Mouse (Mus musculus) liver, embryonic 15.5 days (tissue): ENCODE measurements at regions not wholly inside any gene's neighbourhood (a gene's known extent, or its start where the extent isn't known, plus 50 kb on each side); places are given as distances from the start of the nearest gene placed in this dataset.

Experiments used
- ATAC-seq: fragments of 200-750 bp; cut with Nextera tagmentation; 2 replicates; pipeline ENCODE4 v1.8.0; 2017; ENCODE audit warnings: moderate number of reproducible peaks, mild to moderate bottlenecking, moderate library complexity; ENCODE audit not compliant: insufficient read depth
- H3K27ac ChIP-seq: fragments of 300-500 bp; sonication (generic); replicated peaks from 2 replicates; pipeline ENCODE4 v1.5.1; 2015; ENCODE audit warnings: mild to moderate bottlenecking, inconsistent platforms
- H3K27me3 ChIP-seq: fragments of 300-500 bp; sonication (generic); 2 replicates; pipeline ENCODE4 v1.6.1; 2015; ENCODE audit warnings: mild to moderate bottlenecking, inconsistent platforms
- H3K36me3 ChIP-seq: fragments of 300-500 bp; sonication (generic); replicated peaks from 2 replicates; pipeline ENCODE4 v1.6.1; 2015; ENCODE audit warnings: moderate library complexity, mild to moderate bottlenecking, inconsistent platforms
- H3K4me1 ChIP-seq: fragments of 300-500 bp; sonication (generic); replicated peaks from 2 replicates; pipeline ENCODE4 v1.6.1; 2015; ENCODE audit warnings: inconsistent platforms
- H3K4me2 ChIP-seq: fragments of 300-500 bp; sonication (generic); 2 replicates; pipeline ENCODE4 v1.6.1; 2015; ENCODE audit warnings: moderate library complexity, mild to moderate bottlenecking, inconsistent platforms
- H3K4me3 ChIP-seq: fragments of 300-500 bp; sonication (generic); replicated peaks from 2 replicates; pipeline ENCODE4 v1.5.1; 2015; ENCODE audit warnings: mild to moderate bottlenecking, inconsistent platforms
- H3K9ac ChIP-seq: fragments of 300-500 bp; sonication (generic); 2 replicates; pipeline ENCODE4 v1.6.1; 2015; ENCODE audit warnings: moderate library complexity, mild to moderate bottlenecking, inconsistent platforms
- H3K9me3 ChIP-seq: fragments of 300-500 bp; sonication (generic); replicated peaks from 2 replicates; pipeline ENCODE4 v1.6.1; 2016; ENCODE audit warnings: inconsistent platforms
- WGBS: fragments of 180-500 bp; shearing (Covaris S2); methylation state at CpG from one replicate; pipeline ENCODE4 v1.1.7; 2015; ENCODE audit warnings: mixed read lengths; ENCODE audit not compliant: insufficient replicate concordance; 5-methylcytosine and 5-hydroxymethylcytosine counted together

DNA sequence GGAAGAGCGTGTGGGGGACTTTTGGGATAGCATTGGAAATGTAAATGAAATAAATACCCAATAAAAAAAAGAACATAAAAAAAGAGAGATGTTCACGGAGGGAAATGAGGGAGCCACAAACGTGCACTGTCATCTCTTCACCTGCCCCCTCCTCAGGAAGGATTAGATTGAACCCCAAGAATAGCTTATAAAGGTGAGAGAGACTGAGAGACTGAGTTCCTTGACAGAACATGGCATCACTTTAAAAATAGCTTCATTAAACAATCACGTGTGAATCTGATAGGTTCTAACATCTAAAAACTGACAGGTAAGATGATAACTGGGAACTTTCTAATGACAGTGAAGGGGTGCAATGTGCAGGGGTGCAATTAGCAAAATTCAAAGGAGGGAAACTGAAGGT lies 105.2 kb downstream of the Csl start:
- WGBS = 64% methylated on average over 4 of the region's 4 CpGs

DNA sequence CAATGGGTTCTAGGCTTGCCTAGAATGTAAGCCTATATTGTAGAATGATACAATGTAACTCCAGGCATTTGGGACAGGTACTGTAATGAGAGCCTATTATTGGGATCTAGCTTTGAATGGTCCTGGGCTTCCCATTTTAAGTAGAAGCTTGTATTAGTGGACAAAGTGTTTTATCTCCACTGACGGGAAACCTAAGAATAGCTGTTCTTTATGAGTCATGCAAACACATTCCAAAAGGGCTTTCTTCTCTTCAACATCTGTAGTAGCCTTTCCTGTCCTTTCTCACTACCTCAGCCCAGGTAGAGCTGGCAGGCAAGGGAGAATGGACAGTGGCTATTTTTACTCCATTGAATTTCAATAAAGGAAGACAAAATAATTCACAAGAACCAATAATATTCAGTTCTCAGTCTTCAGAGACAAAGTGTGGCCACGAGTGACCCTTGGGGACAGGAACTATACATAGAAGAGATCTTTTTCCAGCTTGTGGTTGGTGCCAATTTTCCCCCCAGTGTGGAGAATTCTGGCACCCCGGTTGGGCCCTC lies 82.8 kb downstream of the Csl start:
- Histone ChIP-seq H3K27ac (no peak overlapping the region), H3K4me2 (no peak overlapping the region), H3K36me3 (no peaks in the 10 kb centered on the region), H3K9ac (no peak overlapping the region), H3K4me3 (no peak overlapping the region), H3K4me1 (no peaks in the 10 kb centered on the region), H3K9me3 (no peaks in the 10 kb centered on the region), H3K27me3 (no peaks in the 10 kb centered on the region)
- no peak for ATAC-seq
- 39% methylated on average over 3 of the region's 3 CpGs for WGBS

More for the DNA sequence above, 105.2 kb downstream of the Csl start:
- Histone ChIP-seq H3K4me1 (no peaks in the 10 kb centered on the region), H3K4me2 (no peak overlapping the region), H3K27me3 (no peaks in the 10 kb centered on the region), H3K9me3 (no peaks in the 10 kb centered on the region), H3K4me3 (no peak overlapping the region), H3K9ac (no peak overlapping the region), H3K36me3 (no peaks in the 10 kb centered on the region), H3K27ac (no peak overlapping the region)
- no peak for ATAC-seq

DNA sequence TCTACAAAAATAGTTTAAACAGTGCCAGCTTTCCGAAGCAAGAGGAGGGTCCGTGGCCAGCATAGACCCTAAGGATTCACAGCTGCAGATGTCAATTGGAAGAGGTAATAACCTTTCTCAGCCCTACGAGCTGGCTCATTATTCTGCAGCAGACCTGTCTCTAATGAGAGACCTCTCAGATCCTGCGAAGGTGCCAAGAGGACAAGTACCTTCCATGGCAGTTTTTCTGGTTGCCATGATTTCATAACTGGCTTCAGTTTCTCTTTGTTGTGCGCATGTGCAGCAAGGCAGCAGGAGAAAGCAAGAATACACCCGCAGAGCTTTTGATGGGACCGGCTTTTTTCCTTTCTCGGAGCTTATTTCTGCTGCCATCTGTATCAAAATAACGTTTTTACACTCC lies 81.4 kb downstream of the Csl start:
- Histone ChIP-seq H3K4me1 (no peaks in the 10 kb centered on the region), H3K9me3 (no peaks in the 10 kb centered on the region), H3K27ac (no peak overlapping the region), H3K9ac (no peak overlapping the region), H3K4me3 (no peak overlapping the region), H3K36me3 (no peaks in the 10 kb centered on the region), H3K4me2 (no peak overlapping the region), H3K27me3 (no peaks in the 10 kb centered on the region)
- ATAC-seq = no peak
- WGBS = 68% methylated on average over 9 of the region's 9 CpGs

DNA sequence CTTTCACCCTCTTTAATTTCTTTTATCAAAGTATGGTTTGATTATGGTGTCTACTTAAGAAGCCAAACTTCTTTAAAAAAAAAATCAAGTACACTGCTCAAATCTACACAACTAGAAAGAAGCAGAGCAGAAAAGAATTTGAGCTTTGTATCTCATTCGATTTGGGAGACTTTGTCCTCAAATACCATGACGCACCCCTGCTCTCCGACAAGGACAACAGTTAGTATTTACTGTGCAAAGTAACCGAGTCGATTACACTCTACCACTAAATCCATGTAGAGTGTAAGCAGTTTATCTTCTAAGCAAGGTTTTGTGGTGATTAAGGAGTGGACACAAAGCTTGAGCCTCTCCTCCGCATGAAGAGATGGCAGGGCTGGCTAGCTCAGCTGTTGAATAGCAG lies 79.6 kb downstream of the Csl start:
- H3K9ac ChIP-seq = no peak overlapping the region
- H3K4me3 ChIP-seq = no peak overlapping the region
- no peak overlapping the region for H3K4me2 ChIP-seq
- ATAC-seq = no peak
- no peaks in the 10 kb centered on the region for H3K4me1 ChIP-seq
- H3K9me3 ChIP-seq = no peaks in the 10 kb centered on the region
- WGBS = 59% methylated on average over 6 of the region's 6 CpGs
- no peaks in the 10 kb centered on the region for H3K27me3 ChIP-seq
- H3K27ac ChIP-seq = peak overlapping the region; percentile 41; the same call in 1 of the 2 replicates
- H3K36me3 ChIP-seq = no peaks in the 10 kb centered on the region

DNA sequence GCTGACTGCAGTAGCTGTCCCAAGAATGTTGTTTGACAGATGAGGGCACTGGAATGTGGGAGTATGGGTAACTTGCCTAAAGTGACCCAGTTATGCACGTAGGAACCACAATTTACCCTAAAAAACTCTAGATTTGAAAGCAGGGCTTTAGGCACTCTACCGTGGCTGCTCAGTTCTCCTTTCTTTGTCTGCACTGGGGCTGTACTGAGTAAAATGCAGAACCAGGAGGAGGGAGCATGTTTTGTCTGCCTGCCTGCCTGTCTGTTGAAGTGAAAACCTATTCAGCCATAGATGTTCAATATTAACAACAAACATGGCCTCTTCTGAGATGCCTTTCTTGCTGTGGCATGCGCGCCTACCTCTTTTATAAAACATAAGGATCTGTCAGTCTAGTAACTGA lies 77.5 kb downstream of the Csl start:
- Histone ChIP-seq H3K4me3 (no peak overlapping the region), H3K9me3 (no peaks in the 10 kb centered on the region), H3K27me3 (no peaks in the 10 kb centered on the region), H3K27ac (no peak overlapping the region), H3K4me1 (no peaks in the 10 kb centered on the region), H3K9ac (no peak overlapping the region), H3K36me3 (no peaks in the 10 kb centered on the region), H3K4me2 (no peak overlapping the region)
- WGBS = 58% methylated on average over 4 of the region's 4 CpGs
- no peak for ATAC-seq

DNA sequence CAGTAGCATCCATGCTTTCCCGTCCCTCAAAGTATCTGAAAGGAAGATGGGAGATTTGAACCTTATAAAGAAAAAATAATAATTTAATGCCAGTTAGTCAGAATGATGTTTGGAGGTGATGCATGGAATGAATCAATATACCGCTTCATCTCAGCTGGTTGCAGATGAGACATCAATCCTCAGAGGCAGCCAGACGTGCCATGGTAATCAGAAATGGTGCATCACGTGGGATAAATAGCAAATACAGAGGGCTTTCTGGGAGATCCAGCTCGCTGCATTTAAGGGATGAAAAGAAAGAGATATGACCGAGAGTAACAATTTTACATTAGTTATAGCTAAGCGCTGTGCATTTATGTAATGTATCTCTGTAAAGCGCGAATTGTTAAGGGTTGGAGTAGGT lies 77.1 kb downstream of the Csl start:
- no peaks in the 10 kb centered on the region for H3K36me3 ChIP-seq

DNA sequence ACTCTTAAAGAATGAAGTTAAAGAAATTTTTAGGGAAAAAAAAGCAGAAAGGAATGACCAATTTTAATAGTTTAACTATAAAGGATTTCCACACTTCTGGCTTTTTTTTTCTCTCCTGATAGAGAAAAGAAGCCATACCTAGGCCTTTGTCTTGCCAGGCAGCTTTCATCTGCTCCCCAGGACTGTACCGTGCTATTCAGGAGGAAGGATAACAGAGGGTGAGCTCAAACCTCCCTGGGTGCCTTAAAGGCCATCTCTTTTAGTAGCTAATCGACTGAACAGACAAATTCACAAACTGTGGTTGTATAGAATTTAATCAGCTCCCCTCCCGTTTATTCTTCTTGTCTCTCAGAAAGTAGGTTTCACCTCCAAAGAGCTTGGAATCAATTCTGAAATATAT lies 76.1 kb downstream of the Csl start:
- no peak for ATAC-seq
- H3K4me2 ChIP-seq = no peak overlapping the region
- no peak overlapping the region for H3K4me3 ChIP-seq
- H3K27ac ChIP-seq = no peak overlapping the region
- H3K9ac ChIP-seq = no peak overlapping the region
- H3K36me3 ChIP-seq = no peaks in the 10 kb centered on the region
- no peaks in the 10 kb centered on the region for H3K9me3 ChIP-seq
- WGBS = 42% methylated on average over 3 of the region's 3 CpGs
- no peaks in the 10 kb centered on the region for H3K4me1 ChIP-seq
- no peaks in the 10 kb centered on the region for H3K27me3 ChIP-seq

More for the DNA sequence above, 77.1 kb downstream of the Csl start:
- H3K4me1 ChIP-seq = no peaks in the 10 kb centered on the region
- H3K9ac ChIP-seq = no peak overlapping the region
- WGBS = 64% methylated on average over 9 of the region's 9 CpGs
- no peaks in the 10 kb centered on the region for H3K27me3 ChIP-seq
- no peaks in the 10 kb centered on the region for H3K9me3 ChIP-seq
- H3K27ac ChIP-seq = no peak overlapping the region
- no peak overlapping the region for H3K4me3 ChIP-seq
- H3K4me2 ChIP-seq = no peak overlapping the region
- no peak for ATAC-seq

DNA sequence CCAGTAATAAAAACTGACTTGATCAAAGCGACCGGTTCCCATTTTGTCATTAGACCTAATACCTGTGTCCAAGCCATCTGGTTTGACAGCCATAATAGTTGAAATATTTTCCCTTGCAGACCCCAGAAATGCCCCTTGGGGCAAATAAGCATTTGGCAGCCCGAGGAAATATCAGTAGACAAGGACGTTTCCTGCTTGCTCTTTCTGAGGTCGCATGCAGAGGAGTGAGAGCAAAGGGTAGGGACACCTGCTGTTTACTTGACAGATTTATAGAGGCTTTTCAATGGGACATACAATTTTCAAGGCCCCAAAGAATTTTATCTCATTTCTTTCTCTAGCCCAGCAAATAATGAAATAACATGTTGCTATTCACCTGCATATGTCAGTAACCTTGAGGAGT lies 73.5 kb downstream of the Csl start:
- ATAC-seq = no peak

DNA sequence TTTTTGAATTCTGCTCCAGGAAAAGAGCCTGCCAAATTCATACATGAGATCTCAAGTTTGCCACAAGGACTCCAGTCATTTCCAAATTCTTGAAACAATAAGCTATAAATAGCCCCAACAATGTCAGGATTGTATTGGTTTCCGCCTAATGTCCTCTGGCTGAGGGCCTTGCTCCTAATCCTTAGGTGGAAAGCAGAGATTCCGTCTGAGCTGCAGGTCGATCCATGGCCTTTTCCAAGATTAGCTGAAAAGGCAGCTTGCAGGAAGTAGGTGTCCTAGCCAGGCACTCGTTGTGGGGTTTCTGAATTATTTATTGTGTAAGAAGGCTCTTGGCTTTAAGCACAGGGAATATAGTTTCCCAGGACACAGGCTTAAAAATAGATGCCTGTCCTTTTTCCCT lies 72.4 kb downstream of the Csl start:
- no peak overlapping the region for H3K9ac ChIP-seq
- no peaks in the 10 kb centered on the region for H3K9me3 ChIP-seq
- 42% methylated on average over 4 of the region's 4 CpGs for WGBS
- ATAC-seq = no peak
- no peaks in the 10 kb centered on the region for H3K4me1 ChIP-seq
- no peak overlapping the region for H3K27ac ChIP-seq
- H3K4me2 ChIP-seq = no peak overlapping the region
- H3K36me3 ChIP-seq = no peaks in the 10 kb centered on the region
- H3K4me3 ChIP-seq = no peak overlapping the region
- H3K27me3 ChIP-seq = no peaks in the 10 kb centered on the region

More for the DNA sequence above, 73.5 kb downstream of the Csl start:
- no peak overlapping the region for H3K4me2 ChIP-seq
- H3K27me3 ChIP-seq = no peaks in the 10 kb centered on the region
- H3K9me3 ChIP-seq = no peaks in the 10 kb centered on the region
- no peaks in the 10 kb centered on the region for H3K36me3 ChIP-seq
- no peak overlapping the region for H3K4me3 ChIP-seq
- H3K4me1 ChIP-seq = no peaks in the 10 kb centered on the region
- H3K27ac ChIP-seq = no peak overlapping the region
- 33% methylated on average over 5 of the region's 5 CpGs for WGBS
- no peak overlapping the region for H3K9ac ChIP-seq

DNA sequence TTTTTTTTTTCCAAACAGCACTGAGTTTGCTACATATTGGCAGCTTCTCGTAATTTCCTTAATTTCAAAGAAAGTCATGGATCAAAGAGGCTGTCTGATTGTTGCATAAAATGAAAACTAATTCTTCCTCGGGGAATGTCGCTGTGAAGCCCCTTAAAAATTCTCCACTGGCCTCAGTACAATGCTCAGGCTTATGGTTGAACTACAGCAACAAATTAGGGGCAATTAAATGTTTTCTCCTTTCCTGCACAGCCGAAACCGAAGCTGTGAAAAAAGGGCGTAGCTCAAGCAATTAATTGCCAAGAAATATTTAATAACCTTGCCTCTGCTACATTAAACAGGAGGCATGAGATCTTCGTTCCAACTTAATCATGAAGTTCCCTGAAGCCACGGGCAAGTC lies 61.8 kb downstream of the Csl start:
- no peaks in the 10 kb centered on the region for H3K36me3 ChIP-seq
- no peaks in the 10 kb centered on the region for H3K4me1 ChIP-seq
- H3K27ac ChIP-seq = no peak overlapping the region
- H3K4me2 ChIP-seq = no peak overlapping the region
- H3K9ac ChIP-seq = no peak overlapping the region
- no peaks in the 10 kb centered on the region for H3K27me3 ChIP-seq
- H3K9me3 ChIP-seq = no peaks in the 10 kb centered on the region
- no peak overlapping the region for H3K4me3 ChIP-seq
- 65% methylated on average over 8 of the region's 8 CpGs for WGBS
- ATAC-seq = no peak

DNA sequence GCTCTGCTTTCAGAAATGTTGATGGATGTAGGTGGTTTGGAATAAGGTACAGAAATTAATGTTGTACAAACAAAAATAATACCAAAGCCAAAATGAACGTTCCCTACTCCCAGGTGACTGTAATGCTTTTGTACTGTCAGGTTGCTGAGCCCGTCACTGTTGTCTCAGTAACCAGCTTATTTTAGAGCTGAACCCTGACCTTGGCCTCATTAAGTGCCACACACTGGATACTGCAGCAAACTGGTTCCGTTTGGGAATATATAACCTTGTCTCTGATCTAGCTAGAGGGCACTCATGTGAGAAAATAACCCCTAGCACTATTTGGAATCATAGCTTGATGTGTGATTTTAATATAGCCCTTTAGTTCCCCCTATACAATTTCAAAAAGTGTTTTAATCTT lies 60.0 kb downstream of the Csl start:
- no peak overlapping the region for H3K4me2 ChIP-seq
- H3K9me3 ChIP-seq = no peaks in the 10 kb centered on the region
- no peak for ATAC-seq
- H3K9ac ChIP-seq = no peak overlapping the region
- 50% methylated on average over 3 of the region's 3 CpGs for WGBS
- no peaks in the 10 kb centered on the region for H3K36me3 ChIP-seq
- H3K27me3 ChIP-seq = no peaks in the 10 kb centered on the region
- no peak overlapping the region for H3K4me3 ChIP-seq
- no peak overlapping the region for H3K27ac ChIP-seq
- H3K4me1 ChIP-seq = no peaks in the 10 kb centered on the region

DNA sequence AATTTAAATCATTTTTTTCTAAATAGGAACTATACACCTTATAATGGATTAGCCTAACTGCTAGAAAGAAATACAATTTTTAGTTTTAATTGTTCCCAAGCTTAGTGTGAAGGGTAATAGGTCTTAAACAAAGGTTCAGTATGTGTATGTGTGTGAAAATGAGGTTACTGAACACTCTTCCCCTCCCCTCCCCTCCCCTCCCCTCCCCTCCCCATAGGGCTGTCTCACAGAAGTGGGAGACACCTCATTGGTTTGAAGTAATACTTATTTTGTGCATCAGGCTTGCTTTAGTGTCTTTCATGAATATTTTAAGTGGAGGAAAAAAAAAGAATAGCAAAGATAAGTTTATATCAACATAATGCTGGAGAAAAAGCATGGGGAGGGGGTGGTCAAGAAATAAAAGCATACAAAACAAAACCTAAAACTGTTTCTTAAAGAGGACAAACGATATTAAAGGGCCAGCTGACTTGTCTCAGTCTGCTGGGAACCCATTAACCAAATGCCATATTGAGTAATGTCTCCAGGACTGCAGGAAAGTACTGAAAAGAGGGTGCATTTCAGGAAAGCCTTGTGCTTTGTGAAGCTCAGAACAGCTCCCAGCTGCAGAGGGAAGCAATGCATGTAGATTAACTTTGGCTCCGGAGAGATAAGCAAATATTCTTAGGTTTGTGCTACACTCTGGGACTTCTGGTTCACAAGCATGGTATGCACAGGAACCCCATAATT lies 59.2 kb downstream of the Csl start:
- Histone ChIP-seq H3K4me3 (no peak overlapping the region), H3K4me1 (no peaks in the 10 kb centered on the region)
- no peak for ATAC-seq

More for the DNA sequence above, 59.2 kb downstream of the Csl start:
- no peak overlapping the region for H3K4me2 ChIP-seq
- 28% methylated on average over 2 of the region's 2 CpGs for WGBS
- H3K9ac ChIP-seq = no peak overlapping the region
- no peaks in the 10 kb centered on the region for H3K9me3 ChIP-seq
- no peaks in the 10 kb centered on the region for H3K27me3 ChIP-seq
- H3K36me3 ChIP-seq = no peaks in the 10 kb centered on the region
- no peak overlapping the region for H3K27ac ChIP-seq
